Mouse (Mus musculus) liver, embryonic 14.5 days (tissue): Measurements from ENCODE around the gene Odf3l1. TPM values are rescaled to one million over a fixed set of nuclear protein-coding genes. Genes with fewer than 3 reads are reported as not detected.

Experiments
- ATAC-seq: fragments of 200-750 bp; cut with Nextera tagmentation; 2 replicates; pipeline ENCODE4 v1.8.0; 2017; ENCODE audit warnings: moderate number of reproducible peaks, mild to moderate bottlenecking, moderate library complexity; ENCODE audit not compliant: insufficient read depth
- DNase-seq, 3 experiments: peaks; one replicate each; pipeline ENCODE4 v3.0.0-alpha.2; 2012 to 2013; ENCODE audit warnings: low read depth in 3 of 3, low spot score in 3 of 3
- H3K27ac ChIP-seq: fragments of 300-500 bp; sonication (generic); 2 replicates; pipeline ENCODE4 v1.5.1; 2014; ENCODE audit warnings: moderate library complexity, mild to moderate bottlenecking, control low read depth, inconsistent platforms
- H3K27me3 ChIP-seq: fragments of 300-500 bp; sonication (generic); 2 replicates; pipeline ENCODE4 v1.6.1; 2014; ENCODE audit warnings: mild to moderate bottlenecking, low read length, moderate library complexity; ENCODE audit not compliant: control insufficient read depth, insufficient read depth
- H3K36me3 ChIP-seq: fragments of 300-500 bp; sonication (generic); replicated peaks from 2 replicates; pipeline ENCODE4 v1.6.1; 2014; ENCODE audit warnings: low read depth; ENCODE audit not compliant: control insufficient read depth, insufficient read depth
- H3K4me1 ChIP-seq, 2 experiments: fragments of 200-500 bp in 1 of 2; fragments of 300-500 bp in 1 of 2; sonication (generic) in 1 of 2; replicated peaks; 2 replicates each; pipeline ENCODE4 v1.6.1; 2012 to 2014; ENCODE audit warnings: antibody characterized with exemption in 1 of 2, inconsistent platforms in 1 of 2, low read length in 1 of 2; ENCODE audit not compliant: control insufficient read depth in 2 of 2, insufficient read depth in 2 of 2
- H3K4me2 ChIP-seq: fragments of 300-500 bp; sonication (generic); 2 replicates; pipeline ENCODE4 v1.6.1; 2014; ENCODE audit warnings: low read depth, mild to moderate bottlenecking, control low read depth, moderate library complexity
- H3K4me3 ChIP-seq, 2 experiments: fragments of 200-500 bp in 1 of 2; fragments of 300-500 bp in 1 of 2; sonication (generic) in 1 of 2; 2 replicates each; pipeline ENCODE4 v1.5.1; 2012 to 2014; ENCODE audit warnings: low read depth in 2 of 2, low read length in 2 of 2, mild to moderate bottlenecking in 2 of 2, control low read depth in 1 of 2, inconsistent platforms in 1 of 2, moderate library complexity in 1 of 2; ENCODE audit not compliant: insufficient read depth in 1 of 2
- H3K9ac ChIP-seq: fragments of 300-500 bp; sonication (generic); replicated peaks from 2 replicates; pipeline ENCODE4 v1.6.1; 2014; ENCODE audit warnings: mild to moderate bottlenecking, control low read depth, moderate library complexity
- H3K9me3 ChIP-seq: fragments of 300-500 bp; sonication (generic); 2 replicates; pipeline ENCODE4 v1.6.1; 2016; ENCODE audit warnings: low read length, mixed read lengths; ENCODE audit not compliant: control insufficient read depth
- CTCF ChIP-seq: IDR thresholded peaks from 2 replicates; pipeline ENCODE4 v1.5.1; 2016; ENCODE audit warnings: antibody characterized with exemption, low read depth, control low read depth
- EP300 ChIP-seq: IDR thresholded peaks from 2 replicates; pipeline ENCODE4 v1.6.1; 2016; ENCODE audit warnings: antibody characterized with exemption, low read depth
- WGBS: fragments of 180-500 bp; shearing (Covaris S2); extraction: QIAGEN DNeasy Blood & Tissue Kit; methylation state at CpG from one replicate; pipeline ENCODE4 v1.1.7; 2014; ENCODE audit not compliant: insufficient replicate concordance; 5-methylcytosine and 5-hydroxymethylcytosine counted together
- polyA plus RNA-seq, 2 experiments: library from polyadenylated mRNA; depleted of rRNA in 1 of 2; stranded (reverse) in 1 of 2; unstranded in 1 of 2; fragments of >200 nt; fragmentation: Nextera tagmentation in 1 of 2; extraction: Ambion mirVana in 1 of 2; gene quantifications; 2 replicates each; pipeline versions ENCODE4 v1.2.1 to v1.2.3; 2012 to 2014

Odf3l1 gene
- polyA plus RNA-seq, 2 experiments: not detected

DNA sequence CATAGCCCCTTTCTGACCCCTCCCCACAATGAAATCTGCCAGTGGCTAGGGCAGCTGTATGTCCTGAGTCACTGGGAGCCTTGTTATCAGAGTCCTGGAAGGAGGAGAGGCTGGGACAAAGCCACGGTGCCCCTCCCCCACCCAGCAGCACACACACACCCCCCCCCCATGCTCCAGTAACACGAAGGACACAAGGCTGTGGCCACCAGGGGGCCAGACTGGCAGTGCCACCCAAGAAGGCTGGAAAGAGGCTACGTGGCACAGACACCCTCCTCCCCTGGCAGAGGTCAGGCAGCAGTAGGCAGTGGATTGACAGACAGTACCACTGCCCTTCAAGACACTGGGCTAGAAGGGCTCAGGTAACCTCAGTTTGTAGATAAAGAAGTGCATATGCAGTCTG, 29.5 kb upstream of the Odf3l1 start:
- H3K27me3 ChIP-seq: no peaks in the 10 kb centered on the region
- no peak for DNase-seq
- no peak overlapping the region for H3K4me2 ChIP-seq
- H3K9ac ChIP-seq: no peak overlapping the region
- no peaks in the 10 kb centered on the region for H3K4me1 ChIP-seq
- H3K4me3 ChIP-seq: no peak overlapping the region
- no peak overlapping the region for H3K27ac ChIP-seq
- H3K9me3 ChIP-seq: no peaks in the 10 kb centered on the region
- H3K36me3 ChIP-seq: no peaks in the 10 kb centered on the region
- no peak for ATAC-seq
- TF ChIP-seq CTCF (peak; percentile 50), EP300 (no peak)
- WGBS: 11% methylated on average over 3 of the region's 3 CpGs

DNA sequence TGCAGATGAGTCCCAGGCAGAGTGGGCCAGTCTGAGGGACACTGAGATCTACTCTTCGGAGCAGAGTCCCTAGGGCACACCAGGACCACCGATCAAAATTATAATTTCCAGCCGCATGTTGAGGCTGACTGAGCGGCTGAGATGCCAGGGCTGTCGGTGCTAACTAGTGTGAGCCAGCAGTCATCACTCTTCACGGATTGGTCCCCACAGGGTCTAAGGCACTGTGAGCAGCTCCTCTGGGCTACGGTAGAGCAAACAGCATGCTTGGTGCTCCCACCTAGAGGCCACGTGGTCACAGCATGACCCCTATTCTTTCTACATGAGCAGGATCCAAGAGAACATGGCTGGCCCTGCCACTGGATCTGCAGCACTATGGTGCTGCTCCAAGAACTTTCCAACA, 28.8 kb upstream of the Odf3l1 start:
- TF ChIP-seq CTCF (no peak), EP300 (no peak)
- no peak for ATAC-seq
- 63% methylated on average over 8 of the region's 8 CpGs for WGBS

DNA sequence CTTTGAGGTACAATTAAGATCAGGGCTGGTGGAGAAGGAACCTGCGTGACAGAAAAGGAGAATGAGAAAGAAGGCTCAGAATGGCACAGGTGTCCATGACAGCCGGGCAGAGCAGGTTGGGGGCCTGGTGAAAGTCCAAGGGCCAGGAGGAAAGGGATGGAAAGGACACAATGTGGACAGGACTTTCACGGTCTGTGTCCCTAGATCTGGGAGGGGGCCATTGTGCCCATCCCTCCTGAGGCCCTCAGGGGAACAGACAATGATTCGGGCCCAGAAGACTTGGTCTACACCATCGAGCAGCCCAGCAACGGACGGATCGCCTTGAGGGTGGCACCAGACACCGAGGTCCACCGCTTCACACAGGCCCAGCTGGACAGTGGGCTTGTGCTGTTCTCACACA, 27.6 kb upstream of the Odf3l1 start:
- Histone ChIP-seq H3K9me3 (no peaks in the 10 kb centered on the region), H3K27me3 (no peaks in the 10 kb centered on the region), H3K4me2 (no peak overlapping the region), H3K36me3 (no peaks in the 10 kb centered on the region), H3K9ac (no peak overlapping the region), H3K27ac (no peak overlapping the region), H3K4me3 (no peak overlapping the region), H3K4me1 (no peaks in the 10 kb centered on the region)
- ATAC-seq: no peak
- DNase-seq: no peak
- TF ChIP-seq EP300 (no peak), CTCF (no peak)
- 75% methylated on average over 10 of the region's 10 CpGs for WGBS

More for the DNA sequence above, 28.8 kb upstream of the Odf3l1 start:
- no peaks in the 10 kb centered on the region for H3K4me1 ChIP-seq
- H3K27me3 ChIP-seq: no peaks in the 10 kb centered on the region
- no peak for DNase-seq
- H3K9ac ChIP-seq: no peak overlapping the region
- H3K4me3 ChIP-seq: no peak overlapping the region
- H3K4me2 ChIP-seq: no peak overlapping the region
- no peak overlapping the region for H3K27ac ChIP-seq
- no peaks in the 10 kb centered on the region for H3K36me3 ChIP-seq
- H3K9me3 ChIP-seq: no peaks in the 10 kb centered on the region

DNA sequence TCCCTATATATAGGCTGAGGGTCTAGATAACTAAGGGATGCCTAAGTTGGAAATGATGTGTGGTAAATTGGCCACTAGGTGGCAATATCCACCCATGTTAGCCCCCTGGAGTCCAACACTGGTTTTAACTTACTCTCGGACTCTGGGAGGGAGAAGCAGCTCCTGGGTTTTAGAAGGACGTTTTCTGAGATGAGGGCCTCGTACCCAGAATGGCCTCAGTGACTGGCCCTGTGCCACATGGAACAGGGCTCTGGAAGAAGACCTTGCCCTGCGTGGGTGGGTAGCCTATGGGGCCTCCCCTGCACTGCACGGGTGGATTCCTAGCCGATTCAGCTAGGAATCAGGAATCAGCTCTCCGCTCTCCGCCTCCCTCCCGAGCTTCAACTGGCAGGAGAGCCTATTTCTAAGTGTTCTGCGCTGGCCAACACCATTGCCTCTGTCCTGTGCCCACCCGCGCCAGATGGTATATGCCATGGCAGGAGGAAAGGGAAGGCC, 27.1 kb upstream of the Odf3l1 start:
- no peak overlapping the region for H3K9ac ChIP-seq
- TF ChIP-seq CTCF (peak; percentile 82), EP300 (no peak)
- no peaks in the 10 kb centered on the region for H3K4me1 ChIP-seq
- no peak overlapping the region for H3K4me2 ChIP-seq
- H3K4me3 ChIP-seq: no peak overlapping the region
- no peak overlapping the region for H3K27ac ChIP-seq
- no peaks in the 10 kb centered on the region for H3K27me3 ChIP-seq
- H3K9me3 ChIP-seq: no peaks in the 10 kb centered on the region
- WGBS: 31% methylated on average over 12 of the region's 12 CpGs
- no peak; the same call in 1 of the 2 replicates for ATAC-seq
- H3K36me3 ChIP-seq: no peaks in the 10 kb centered on the region
- DNase-seq: peak; percentile 47 to 53 (median 47)

DNA sequence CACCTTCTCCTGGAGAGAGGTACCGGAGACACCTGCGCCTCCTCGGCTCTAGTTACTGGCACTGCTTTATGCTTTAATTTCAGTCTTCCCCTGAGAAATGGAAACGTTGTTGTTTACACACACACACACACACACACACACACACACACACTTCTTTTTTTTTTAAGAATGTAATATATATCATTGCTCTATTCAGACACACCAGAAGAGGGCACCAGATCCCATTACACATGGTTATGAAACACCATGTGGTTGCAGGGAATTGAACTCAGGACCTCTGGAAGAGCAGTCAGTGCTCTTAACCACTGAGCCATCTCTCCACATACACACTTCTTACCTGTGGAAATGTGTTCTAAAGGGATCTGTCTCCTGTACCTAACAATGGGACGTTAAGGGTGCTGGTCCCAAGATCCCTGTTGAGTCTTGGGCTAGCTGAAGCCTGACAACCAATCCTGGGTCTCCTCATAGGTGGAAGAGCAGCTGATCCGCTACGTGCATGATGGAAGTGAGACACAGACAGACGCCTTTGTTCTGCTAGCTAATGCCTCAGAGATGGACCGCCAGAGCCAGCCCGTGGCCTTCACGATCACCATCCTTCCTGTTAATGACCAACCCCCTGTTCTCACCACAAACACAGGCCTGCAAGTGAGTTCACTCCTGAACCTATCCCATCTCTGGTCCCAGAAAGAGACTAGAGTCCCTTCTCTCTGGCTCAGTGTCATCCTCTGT, 26.2 kb upstream of the Odf3l1 start:
- Histone ChIP-seq H3K4me3 (no peak overlapping the region), H3K4me1 (no peaks in the 10 kb centered on the region), H3K36me3 (no peaks in the 10 kb centered on the region), H3K9me3 (no peaks in the 10 kb centered on the region), H3K4me2 (no peak overlapping the region), H3K27ac (no peak overlapping the region), H3K27me3 (no peaks in the 10 kb centered on the region), H3K9ac (no peak overlapping the region)
- 49% methylated on average over 11 of the region's 11 CpGs for WGBS
- ATAC-seq (no peak), DNase-seq (no peak)
- TF ChIP-seq EP300 (no peak), CTCF (no peak)
